Mouse (Mus musculus): ENCODE results near the gene Cbll1. TPM values are rescaled to one million over a fixed set of nuclear protein-coding genes. Genes with fewer than 3 reads are reported as not detected.

Cbll1 gene
- 10 to 100 TPM; 13.6 to 15.1 TPM for total RNA-seq (2021)

DNA sequence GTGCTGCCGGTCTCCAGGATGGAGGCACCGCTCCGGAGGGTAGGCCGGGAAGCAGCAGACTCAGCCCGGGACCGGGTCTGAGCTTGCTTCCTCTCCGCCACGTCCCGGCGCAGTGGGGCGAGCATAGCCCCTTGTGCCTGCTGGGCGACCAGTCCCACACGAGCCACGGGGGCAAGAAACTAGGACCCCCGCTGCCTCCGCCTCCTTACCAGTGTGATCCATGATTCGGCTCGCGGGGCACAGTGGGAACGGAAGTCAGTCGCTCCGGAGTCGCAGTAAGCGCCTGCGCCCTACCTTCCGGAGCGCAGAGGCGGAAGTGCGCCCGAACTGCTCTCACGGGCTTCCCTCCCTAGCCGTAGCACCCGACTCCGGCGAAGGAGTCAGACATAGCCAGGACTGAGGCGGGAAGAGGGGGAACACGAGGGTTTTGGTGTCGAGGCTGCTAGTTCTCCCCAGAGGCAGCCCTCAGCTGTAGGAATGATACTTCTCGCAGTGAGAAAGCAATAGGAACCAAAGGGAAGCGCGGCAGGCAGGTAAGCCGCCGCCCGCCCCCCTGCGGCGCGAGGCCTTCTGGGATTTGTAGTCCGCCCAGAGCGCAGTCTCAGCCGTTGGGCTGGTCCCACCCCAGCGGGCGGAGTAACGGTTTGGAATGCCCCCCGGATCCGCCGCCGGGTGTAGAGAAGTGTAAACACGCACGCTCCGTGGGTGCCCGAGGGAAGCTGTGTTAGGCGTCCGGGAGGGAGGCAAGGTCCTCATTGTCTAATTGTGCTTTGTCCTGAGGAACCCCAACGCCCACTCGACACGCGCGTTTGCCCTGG, at the start of gene Cbll1:
TSS of gene Cbll1 (minus strand) at position 303 of the 818 bp plus-strand sequence.
- DNase-seq = peak; percentile 95

DNA sequence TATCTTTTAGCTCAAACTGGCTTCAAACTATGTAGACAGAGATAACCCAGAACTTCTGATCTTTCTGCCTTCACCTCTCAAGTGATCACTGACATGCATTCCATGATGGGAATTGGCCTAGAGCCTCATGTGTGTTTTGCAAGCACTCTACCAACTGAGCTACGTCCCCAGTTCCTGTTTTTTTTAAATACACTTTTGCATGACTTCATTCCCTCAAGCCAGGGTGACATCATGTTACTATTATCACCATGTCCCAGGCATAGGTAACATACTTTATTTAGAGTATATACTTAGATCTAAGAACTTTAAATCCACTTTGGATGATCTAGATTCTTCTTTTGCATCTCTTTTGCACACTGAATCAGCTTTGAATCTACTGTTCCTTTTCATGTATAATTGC, 46.6 kb upstream of the Cbll1 start:
- DNase-seq = no peak

DNA sequence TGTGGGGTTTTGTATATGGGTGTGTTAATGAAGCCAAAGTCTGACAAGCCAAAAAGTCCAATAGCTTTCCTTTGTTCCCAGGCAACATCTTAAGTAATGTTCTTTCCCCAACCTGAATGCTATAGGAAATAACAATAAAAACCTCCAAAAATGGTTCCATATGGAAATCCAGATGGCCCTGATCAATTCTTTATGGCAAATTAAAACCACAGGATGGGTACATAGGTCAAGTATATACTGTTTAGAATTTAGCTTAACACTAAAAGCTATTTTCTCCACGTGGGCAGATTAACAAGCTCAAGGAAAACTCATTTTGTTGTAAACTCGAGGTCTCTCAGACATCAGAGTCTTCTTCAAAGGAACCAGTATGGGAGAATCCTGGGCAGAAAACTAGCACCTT, 45.8 kb upstream of the Cbll1 start:
- no peak for DNase-seq

DNA sequence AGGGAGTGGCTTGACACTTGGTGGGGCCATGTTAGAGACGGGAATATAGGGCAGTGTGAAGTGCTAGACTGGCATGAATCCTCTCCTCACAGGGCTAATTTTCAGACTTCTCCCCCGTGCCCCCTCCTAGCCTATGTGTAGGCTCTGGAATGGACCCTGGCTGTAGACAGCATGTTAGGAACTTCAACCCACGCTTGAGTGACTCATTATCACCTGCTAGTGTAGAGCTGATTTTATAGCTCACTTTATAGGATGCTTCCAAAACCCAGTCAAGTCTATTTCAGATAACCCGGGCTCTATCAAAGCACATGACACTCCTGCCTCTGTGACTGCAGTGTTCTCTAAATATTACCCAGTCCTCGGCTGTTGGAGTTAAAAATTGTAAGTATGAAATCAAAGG, 42.1 kb upstream of the Cbll1 start:
- no peak for DNase-seq

DNA sequence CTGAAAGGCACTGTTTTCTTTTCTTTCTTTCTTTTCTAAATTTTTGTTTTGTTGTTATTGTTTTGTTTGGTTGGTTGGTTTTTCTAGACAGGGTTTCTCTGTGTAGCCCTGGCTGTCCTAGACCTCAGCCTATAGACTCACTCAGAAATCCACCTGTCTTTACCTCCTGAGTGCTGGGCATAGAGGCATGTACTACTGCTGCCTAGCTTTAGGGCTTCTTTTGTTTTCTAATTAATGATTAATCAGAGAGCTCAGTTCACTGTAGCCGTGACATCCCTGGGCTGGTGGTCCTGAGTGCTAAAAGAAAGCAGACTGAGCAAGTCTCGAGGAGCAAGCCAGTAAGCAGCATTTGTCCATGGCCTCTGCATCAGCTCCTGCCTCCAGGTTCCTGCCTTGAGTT, 40.4 kb upstream of the Cbll1 start:
- no peak for DNase-seq

DNA sequence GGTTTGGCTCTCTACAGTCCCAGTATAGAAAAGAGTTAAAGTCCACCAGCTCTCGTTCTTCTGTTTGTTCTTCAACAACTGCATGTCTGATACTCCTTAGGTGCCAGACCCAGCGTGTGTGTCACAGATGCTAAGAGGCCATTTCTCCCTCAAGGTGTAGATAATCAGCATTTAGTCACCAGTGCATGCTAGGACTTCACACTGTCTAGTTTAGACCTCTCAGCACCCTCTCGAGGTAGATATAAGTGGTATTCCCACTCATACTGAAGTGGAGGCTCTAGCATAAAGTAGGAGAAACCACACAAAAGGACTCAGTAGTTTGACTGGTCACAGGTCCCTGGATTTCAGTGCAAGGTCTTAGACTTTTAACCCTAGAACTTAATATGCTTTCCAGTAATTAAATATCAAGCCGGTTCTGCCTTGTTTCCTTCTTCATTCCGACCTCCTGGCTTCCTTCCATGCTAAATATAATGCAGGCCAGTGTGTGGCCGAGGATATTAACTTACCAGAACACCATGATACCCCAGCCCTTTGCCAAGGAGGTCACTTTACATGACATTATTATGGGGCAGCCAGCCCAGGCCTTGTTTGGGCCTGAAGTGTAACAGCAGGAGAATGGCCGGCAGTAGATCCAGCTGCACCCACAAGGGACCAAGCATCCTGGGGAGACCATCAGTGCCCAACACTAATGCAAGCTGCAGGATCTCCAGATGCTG, 38.3 kb upstream of the Cbll1 start:
- DNase-seq = peak; percentile 34

DNA sequence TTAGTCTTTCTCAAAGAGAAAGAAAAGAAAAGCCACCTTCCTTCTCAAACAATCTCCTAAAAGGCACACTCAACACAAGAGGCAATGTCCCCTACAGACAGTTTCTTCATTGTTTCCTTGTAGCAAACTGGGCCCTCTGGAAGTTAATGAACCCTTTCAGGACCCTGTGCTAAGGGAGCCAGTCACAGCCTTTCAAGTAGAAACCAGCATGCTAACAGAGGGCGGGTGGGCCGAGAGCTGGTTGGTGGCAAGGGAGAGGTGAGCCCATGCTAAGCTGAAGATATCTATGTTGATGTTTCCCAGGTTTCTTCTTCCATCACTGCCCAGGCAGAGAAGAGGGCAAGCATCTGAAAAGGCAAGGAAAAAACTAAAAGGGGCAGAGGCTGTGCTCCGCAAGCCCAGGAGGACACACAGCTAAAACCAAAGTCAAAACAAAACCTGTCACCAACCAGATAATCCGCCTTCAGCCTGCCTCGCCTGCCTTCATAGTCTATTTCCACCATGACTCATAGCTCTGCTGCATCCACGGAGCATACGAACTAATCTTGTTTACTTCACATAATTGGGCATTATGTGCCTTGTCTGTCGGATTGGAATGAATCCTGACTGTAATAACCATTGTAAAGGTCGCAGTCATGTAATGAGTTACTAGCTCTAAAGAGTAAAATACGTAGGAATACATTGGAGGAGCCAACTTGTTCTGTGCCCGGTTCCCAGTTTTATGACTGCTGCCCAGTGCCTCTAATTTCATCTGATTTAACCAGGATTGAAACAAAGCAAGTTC, 34.8 kb upstream of the Cbll1 start:
- DNase-seq = no peak

DNA sequence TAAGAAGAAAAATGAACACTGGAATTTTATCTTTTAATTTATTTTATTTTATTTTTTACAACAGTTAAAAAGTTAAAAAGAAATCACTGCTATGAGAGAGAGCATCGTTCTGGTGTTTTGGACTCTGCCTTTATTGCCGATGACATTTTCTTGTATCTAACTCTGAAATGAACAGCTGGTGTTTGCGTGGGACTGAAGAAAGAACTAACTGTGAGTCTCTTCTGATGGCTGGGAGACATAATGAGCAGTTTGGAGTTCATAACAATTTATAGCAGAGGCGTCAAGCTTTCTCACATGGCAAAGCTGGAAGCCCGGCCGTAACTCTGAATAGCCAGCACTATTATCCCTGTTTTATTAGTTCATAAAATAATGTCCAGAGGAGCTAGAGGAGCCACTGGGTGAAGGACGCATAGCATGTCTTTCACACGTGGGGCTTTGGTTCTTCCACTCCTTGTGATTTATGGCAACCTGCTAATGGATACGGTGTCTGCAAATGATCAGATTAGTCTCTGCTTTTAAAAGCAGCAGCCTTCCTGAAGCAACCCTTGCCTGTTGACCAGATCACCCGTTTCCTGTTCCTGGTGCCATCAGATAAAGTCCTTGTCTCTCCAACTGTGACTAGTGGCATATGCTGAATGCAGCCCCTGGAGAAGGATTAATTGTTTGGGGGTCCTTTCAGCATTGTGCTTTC, 33.9 kb upstream of the Cbll1 start:
- no peak for DNase-seq

DNA sequence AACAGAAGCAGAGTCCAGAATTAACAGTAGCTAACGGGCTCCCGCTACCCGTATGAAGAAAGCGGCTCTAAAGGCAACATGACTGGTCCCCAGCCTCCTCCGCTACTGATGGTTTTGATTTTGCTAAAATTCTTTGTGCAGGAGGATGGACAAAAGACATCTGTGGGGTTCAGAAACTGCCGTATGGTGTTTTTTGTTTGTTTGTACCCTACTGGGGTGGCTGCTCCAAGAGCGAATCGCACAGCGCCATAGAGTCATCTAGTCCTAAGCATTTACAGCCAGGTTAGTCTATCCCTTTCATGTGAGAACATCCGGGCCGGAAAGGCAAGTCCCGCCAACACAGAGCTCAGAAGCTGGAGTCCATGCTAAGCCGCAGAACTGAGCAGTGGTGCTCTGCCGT, 32.6 kb upstream of the Cbll1 start:
- no peak for DNase-seq

DNA sequence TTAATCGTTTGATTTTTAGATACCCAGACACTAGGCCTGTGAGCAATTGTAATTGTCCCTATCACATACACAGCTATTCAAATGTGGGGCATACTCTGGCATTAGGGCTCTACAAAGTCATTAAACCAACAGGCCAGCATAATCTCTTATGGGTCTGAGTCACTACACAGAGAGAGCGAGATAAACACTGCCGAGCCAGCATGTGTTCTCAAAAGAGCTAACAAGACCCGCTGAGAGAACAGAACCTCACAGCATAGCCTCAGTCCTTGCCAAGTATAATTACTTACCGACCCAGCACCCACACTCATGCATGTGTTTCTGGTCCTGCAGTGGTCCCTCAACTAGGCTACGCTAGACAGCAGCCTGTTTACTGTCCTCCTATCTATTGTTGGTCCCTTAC, 28.0 kb upstream of the Cbll1 start:
- no peak for DNase-seq

DNA sequence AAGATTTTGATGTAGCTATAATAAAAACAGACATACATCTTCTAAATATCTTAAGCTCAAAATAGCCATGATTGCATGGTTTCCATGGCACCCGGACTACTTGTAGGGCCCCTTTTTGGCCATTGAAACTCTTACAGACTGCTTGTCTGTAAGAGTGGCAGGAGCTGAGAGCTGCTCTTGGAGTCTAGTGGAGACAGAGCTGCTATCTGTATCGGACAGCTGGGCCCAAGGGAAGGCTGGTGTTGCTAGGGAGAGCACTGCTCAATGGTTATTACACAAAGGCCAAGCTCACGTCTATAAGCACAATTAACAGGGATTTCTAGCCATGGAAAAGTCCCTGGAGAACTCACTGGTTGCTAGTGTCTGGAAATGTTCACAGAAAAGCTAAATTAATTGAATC, 22.0 kb upstream of the Cbll1 start:
- no peak for DNase-seq

DNA sequence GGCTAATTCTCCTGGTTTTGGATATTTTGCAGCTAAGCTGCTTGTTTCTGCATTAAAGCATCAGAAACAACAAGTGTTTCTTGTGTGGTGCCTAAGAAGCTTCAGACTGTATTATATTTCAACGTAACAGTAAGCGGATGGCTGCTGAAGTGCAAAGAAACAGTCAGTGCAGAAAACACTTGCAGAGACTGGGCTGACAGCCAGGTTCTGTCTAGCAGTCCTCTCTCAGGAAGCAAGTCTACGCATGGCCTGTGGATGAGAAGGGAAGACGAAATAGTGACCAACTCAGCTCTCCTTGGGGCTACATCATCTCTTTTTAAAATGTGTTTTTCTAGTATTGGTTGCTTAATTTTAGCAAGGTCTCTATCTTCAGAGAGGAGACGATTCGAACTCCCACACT, 20.7 kb upstream of the Cbll1 start:
- DNase-seq = peak; percentile 50

DNA sequence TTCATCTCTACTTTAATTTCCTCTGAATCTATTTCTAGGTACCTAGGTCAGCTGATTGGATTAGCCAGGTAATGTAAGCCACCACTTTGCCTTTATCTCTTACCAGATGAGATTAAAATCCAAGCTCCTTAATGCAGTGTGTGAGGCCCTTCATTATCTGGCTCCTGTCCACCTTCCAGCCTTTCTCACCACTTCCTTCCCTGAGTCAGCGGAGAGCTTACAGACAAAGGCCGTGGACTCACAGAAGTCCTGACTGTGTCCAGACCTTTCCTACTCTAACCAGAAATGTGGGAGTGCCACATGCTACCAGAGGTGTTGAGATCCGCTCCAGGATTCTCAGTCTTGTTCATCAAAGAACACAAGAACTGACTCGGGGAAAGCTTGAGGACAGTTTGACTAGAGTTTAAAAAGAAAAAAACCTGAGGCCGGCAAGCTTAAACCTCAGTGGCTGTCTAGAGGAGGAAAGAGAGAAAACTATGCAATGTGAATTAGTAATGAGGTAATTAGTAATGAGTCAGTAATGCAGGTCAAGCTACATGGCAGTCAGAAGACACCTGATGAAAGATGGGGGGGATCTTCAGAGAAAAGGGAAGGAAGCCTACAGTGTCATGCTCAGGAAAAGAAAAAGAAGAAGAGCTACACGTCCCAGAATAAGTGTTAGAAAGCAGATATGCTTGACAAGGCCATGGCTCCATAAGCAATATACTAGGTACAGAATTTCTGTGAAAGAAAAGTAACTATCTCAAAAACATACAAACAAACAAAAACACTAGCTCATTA, 14.5 kb upstream of the Cbll1 start:
- no peak for DNase-seq

DNA sequence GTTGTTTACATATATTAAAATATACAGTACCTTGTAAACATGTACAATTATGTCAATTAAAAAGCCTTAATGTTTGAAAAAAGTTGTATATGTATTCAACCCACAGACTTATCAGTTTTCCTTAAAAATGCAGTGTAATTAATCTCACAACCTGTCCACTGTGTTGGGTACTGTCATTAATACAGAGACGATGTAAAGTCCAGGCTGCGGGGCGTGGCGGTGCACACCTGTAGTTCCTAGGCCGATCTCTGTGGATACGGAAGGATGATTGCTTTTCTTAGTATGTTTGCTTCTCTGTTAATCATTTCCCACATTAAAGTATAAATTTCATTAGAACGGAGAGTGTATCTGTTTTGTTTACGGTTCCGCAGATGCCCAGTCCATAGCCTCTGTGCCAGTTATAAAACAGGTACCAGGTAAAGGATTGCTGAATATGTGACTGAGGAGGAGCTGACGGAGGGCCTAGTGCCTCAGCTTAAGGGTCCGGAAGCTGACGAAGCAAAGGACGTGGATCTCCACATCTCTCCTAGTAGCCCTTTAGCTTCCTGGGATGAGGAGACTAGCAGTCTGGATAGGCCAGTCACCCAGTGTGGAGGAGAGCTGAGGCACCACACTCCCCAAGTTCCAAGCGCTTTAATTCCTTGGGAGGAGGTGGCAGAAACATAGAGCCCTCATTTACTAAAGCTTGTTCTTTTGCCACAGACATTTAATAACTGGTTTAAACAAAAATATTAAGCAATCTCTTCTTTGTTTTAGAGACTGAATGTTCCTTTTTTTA, 13.4 kb upstream of the Cbll1 start:
- DNase-seq = no peak

DNA sequence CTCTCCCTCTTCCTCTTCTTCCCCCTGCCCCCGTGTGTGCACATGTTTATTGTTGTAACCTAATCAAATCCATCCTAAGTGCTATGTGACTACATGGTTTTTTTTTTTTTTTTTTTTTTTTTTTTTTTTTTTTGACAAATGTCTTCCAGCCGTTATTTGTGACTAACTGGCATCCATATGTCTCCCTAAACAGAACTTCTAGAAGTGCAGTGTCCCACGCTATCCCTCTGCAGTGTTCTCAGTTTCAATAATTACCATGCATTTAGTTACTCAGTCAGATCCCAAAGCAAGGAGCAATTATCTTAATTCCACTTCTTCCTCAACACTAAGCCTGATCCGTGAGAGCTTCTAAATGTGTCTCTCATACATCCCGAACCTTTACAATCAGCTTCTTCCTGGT, 11.8 kb upstream of the Cbll1 start:
- DNase-seq = no peak

DNA sequence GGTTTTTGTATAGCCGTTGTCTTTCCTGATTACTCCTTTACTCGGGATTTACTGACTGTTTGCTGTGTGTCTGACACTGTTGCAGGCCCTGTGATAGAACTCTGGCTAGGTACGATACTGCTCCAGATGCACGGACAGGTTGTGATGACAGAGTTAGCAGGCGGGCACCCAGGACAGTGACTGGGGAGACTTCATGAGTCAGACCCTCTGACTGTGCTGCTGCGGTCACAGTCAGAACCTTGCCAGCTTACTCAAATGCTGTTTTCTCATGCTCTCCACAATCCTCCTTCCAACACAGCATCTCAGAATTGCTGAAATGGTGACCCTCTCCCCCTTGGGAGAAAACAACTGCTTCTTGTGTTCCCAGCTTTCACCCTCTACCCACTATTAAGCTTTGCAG, 9.1 kb upstream of the Cbll1 start:
- no peak for DNase-seq

DNA sequence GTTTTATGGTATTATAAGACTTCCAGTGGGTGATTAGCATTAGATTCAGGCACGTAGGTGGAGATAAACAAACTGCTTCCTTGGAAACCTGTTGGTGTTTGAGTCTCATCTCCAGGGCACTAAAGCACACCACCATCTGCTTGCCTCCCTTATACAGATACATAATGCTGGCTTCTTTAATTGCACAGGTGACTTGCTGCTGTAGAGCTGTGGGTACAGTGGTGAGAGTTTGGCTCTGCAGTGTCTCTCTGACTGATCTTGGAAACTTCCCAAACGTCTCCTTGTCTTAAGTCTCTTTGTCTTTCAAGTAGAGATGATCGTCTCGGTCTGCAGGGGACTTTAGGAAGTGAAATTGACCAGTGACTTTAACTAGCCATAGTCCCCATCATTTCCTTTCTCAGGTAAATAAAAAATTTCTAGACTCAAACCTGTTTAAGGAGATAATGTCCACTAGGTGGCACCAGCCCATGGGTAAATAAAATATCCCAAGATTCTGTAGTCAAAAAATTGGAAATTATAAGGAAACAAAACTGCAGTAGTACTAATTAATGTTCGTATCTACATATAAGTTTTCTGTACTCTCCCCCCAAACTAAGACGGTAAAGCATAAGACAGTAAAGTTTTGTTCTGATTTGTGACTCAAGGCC, 8.4 kb upstream of the Cbll1 start:
- peak; percentile 33 for DNase-seq

DNA sequence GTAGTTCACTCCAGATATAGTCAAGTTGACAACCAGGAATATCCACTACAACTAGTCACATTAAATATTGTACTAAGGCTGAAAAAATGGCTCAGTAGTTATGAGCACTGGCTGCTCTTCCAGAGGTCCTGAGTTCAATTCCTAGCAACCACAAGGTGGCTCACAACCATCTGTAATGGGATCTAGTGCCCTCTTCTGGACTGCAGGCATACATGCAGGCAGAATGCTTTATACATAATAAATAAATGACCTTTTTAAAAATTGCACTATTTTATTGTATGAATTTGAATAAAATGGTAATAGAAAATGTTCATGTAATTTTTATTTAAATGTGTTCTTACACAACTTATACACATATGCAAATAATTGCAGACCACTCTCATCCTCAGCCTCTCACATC, 3.8 kb upstream of the Cbll1 start:
- no peak for DNase-seq

DNA sequence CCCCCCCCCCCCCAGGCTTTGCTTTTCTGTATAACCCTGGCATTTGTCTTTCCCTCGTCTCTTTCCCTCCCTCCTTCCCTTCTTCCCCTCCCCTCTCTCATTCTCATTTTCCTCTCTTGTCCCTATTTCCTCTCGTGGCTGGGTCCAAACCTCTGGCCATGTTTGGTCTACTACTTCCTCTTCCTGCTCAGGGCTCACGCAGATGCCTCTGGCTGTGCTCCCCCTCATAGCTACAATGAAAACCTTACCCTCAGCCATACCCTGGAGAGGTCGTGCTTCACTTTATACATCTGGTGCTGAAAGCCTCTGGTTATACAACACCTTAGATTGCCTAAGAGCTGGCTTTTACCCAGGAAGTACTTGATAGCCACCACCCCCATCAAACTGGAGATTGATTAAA, 1.9 kb upstream of the Cbll1 start:
- no peak for DNase-seq

DNA sequence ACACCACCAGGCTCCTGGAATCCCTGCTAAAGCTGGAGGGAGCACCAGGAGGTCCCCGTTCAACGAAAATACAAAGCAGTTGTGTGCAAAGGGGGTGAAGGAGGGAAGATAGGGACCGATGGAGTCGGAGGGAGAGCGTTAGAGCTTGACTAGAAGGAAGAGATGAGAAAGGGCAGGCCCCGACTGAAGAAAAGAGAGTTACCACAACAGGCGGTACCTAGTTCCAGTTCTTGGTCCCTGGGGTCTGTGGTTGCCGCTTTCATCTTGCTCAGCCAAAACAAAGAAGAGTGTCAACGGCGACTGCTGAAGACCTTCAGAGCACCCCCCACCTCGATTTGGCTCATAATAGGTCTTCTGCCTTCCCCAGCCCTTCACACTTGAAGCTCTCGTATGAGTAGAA, 780 bp upstream of the Cbll1 start:
- DNase-seq = no peak

DNA sequence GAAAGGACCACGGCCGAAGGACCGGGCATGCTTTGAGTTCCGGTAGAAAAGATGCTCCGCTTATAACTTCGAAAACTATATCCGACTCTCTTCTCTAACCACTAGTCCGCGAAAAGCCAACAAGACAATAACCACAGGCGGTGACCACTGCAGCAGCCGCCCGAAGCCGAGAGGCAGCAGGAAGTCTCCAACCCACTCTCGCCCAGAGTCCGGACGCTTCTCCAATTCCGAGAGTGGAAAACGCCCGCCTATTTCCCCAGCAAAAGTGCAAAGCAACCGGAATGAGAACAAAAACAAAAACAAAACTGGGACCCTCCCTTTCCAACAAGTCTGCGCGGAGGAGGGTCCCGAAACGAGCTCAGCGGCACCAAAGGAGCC, 491 bp downstream of the Cbll1 start:
- DNase-seq = no peak
